Mouse (Mus musculus) left cerebral cortex, adult 2 months (tissue): Measurements from ENCODE around the gene Lrrk1. TPM values are rescaled to one million over a fixed set of nuclear protein-coding genes. Genes with fewer than 3 reads are reported as not detected.

Experiments used
- DNase-seq, 2 experiments: peaks; one replicate each; pipeline ENCODE4 v3.0.0; 2021 to 2022; ENCODE audit warnings: low spot score in 2 of 2, mixed read lengths in 1 of 2; ENCODE audit errors: extremely low spot score in 1 of 2
- H3K27ac ChIP-seq: fragments of 200-600 bp; 2 replicates; pipeline ENCODE4 v1.8.1; 2022
- H3K4me3 ChIP-seq: fragments of 200-600 bp; 2 replicates; pipeline ENCODE4 v1.8.1; 2022
- CTCF ChIP-seq: fragments of 200-600 bp; IDR thresholded peaks from 2 replicates; pipeline ENCODE4 v1.8.1; 2022; ENCODE audit warnings: antibody characterized with exemption, mild to moderate bottlenecking, moderate library complexity
- intact Hi-C: fragments of 180-260 bp; cut with DNase I; formaldehyde crosslinking; loops from one replicate; pipeline ENCODE4 v1.15.1; 2025
- total RNA-seq, 2 experiments: library from RNA; stranded (reverse); gene quantifications; 2 replicates each; pipeline ENCODE4 v1.2.3; 2021

Gene Lrrk1
- total RNA-seq, 2 experiments from 2014 or later, result 4.4 TPM

DNA sequence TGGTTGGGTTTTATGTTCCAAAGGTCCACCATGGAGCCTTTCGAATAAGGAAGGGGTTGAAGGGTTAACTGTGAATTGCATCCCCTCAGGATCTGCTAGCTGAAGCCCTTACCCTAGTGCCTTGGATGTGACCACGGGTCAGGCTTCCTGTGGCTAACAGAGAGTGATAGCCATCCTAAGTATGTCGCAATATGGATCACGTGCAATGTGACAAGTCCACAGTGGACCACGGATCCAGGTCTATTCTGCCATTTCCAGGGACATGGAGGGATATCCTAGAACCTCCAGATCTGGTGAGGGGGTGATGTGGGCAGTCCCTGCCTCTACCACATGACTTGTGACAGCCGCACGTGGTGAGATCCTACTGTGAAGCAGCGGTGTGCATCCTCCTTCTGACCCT, 133.2 kb downstream of the Lrrk1 start:
- intact Hi-C loops, result no loop called here
- no peak for TF ChIP-seq CTCF
- no peak for DNase-seq
- Histone ChIP-seq H3K27ac (no peak overlapping the region), H3K4me3 (no peak overlapping the region)

GRCm38 (mm10) chr7:66253975-66254651, 134.0 kb downstream of the Lrrk1 start:
- intact Hi-C loops, result no loop called here
- TF ChIP-seq CTCF, result no peak
- H3K4me3 ChIP-seq, result no peak overlapping the region
- DNase-seq, result no peak
- H3K27ac ChIP-seq, result no peak overlapping the region

DNA sequence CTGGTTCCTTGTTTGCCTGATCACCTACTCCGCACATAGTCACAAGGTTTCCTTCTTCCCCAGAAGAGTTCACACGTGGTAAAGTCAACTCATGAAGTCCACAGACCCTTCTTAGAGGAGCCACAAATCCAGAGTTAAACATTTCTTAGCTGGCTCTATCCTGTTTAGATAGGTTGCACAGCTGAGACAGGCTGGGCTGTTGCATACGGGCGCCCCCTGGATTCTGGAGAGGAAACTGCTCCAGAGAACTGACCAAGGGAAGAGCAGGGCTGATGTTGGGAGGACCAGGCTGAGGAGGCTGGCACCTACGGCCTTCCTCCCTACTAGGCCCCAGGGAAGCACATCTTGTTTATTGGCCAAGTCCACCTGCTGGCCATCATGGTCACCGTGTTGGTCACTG, 138.1 kb downstream of the Lrrk1 start:
- peak; percentile 70 to 75 for DNase-seq
- intact Hi-C loops, result no loop called here
- Histone ChIP-seq H3K27ac (no peak overlapping the region), H3K4me3 (no peak overlapping the region)
- TF ChIP-seq CTCF, result peak; percentile 90

GRCm38 (mm10) chr7:66249426-66249825, 138.7 kb downstream of the Lrrk1 start:
- Histone ChIP-seq H3K27ac (no peak overlapping the region), H3K4me3 (no peak overlapping the region)
- intact Hi-C loops, result loop anchor here (2.0 kb wide), 1 partner anchor 141 kb away; the partner anchor contains the start of gene Chsy1
- DNase-seq, result no peak
- no peak for TF ChIP-seq CTCF

GRCm38 (mm10) chr7:66249020-66249419, 139.1 kb downstream of the Lrrk1 start:
- Histone ChIP-seq H3K27ac (peak overlapping the region; percentile 40; the same call in 1 of the 2 replicates), H3K4me3 (no peak overlapping the region)
- DNase-seq, result no peak
- intact Hi-C loops, result loop anchor here (2.0 kb wide), 1 partner anchor 140 kb away; the partner anchor contains the start of gene Chsy1
- no peak for TF ChIP-seq CTCF

- intact Hi-C loops, result loop anchor here (2.0 kb wide), 1 partner anchor 139 kb away; the partner anchor contains the start of gene Chsy1
- H3K4me3 ChIP-seq, result no peak overlapping the region
- TF ChIP-seq CTCF, result no peak
- DNase-seq, result no peak
- peak overlapping the region; percentile 40; the same call in 1 of the 2 replicates for H3K27ac ChIP-seq
Observed at GRCm38 (mm10) chr7:66248270-66248669, 139.9 kb downstream of the Lrrk1 start.

DNA sequence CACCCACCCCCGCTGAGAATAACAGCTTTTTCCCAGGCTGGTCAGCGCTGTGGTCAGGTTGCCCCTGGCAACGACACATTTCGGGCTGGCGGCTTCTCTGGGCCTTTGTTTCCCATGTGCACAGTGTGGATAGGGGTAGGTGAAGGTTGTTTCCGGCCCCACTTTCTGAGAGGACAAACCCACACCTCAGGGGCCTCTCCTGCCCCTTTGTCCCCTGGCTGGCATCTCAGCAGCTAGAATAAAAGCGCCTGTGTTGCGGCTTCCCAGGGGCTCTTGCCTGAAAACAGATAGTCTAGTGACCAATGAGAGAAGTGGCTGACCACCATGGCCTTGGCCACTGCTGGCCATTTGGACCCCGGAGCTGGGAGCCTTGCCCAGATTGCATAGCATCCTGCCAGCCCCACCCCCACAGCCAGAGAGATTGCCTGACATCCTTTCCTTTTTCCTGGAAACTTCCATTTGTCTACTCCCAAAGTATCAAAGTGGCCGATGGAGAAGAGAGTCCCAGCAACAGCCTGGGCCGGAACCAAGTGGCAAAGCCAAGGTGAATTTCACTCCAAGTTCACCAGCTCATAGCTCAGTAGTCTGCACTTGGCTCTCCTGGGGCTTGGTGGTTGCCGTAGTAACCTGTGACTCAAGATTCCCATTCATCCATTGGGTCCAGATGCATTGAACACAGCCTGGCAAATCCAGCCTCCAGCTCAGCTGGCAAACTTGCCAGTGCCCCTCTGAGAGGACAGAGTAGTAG, 140.7 kb downstream of the Lrrk1 start:
- Histone ChIP-seq H3K4me3 (no peak overlapping the region), H3K27ac (no peak overlapping the region; the same call in none of the 2 replicates)
- intact Hi-C loops, result loop anchor here (2.0 kb wide), 1 partner anchor 139 kb away; the partner anchor contains the start of gene Chsy1
- DNase-seq, result peak; percentile 44 to 66
- TF ChIP-seq CTCF, result no peak

DNA sequence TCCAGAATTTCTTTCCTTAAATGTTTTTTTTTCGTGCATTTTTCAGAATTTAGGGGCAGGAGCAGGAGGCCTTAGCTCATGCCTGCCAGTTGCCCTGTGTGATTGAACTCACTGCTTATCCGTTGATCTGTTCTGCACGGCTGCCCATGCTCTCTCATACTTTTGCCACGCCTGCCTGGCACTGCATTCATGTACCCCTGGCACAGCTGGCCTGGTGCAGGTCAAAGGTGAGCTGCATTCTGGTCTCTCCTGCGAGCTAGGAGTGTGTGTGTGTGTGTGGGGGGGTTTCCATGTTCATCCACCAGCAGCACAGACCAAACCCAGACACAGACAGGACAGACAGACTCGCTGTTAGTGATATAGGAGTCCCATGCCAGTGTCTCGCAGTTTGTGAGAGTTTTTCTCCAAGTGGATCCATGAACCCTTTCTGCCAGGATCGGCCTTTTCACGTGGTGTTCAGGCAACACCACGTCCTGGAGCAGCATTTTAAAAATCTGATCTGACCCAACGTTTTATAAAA, 141.4 kb downstream of the Lrrk1 start:
- no peak for TF ChIP-seq CTCF
- Histone ChIP-seq H3K27ac (no peak overlapping the region), H3K4me3 (no peak overlapping the region)
- DNase-seq, result no peak
- intact Hi-C loops, result no loop called here

DNA sequence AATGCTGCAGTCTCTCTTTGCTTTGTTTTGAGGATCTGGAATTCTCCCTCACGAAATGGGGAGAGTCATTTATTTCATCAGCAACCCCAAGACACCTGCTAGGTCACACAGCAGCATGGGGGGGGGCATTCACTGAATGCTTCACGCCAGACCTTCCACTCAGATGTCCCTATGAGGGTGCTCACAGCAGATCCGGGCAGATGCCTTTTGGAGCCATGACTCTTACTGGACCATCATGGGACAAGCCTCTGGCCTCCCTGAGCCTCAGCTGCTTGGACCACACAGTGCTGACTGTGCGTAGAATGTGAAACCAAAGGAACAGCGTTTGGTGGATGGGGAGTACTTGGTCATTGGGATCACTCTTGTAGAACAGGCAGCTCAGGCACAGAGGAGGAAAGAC, 142.5 kb downstream of the Lrrk1 start:
- Histone ChIP-seq H3K4me3 (no peak overlapping the region), H3K27ac (no peak overlapping the region)
- intact Hi-C loops, result no loop called here
- DNase-seq, result no peak
- no peak for TF ChIP-seq CTCF

- DNase-seq, result no peak
- Histone ChIP-seq H3K27ac (no peak overlapping the region), H3K4me3 (no peak overlapping the region)
- intact Hi-C loops, result no loop called here
- TF ChIP-seq CTCF, result no peak
Observed at GRCm38 (mm10) chr7:66243766-66244325, 144.3 kb downstream of the Lrrk1 start.

GRCm38 (mm10) chr7:66241855-66242412, 146.2 kb downstream of the Lrrk1 start:
- intact Hi-C loops, result no loop called here
- H3K4me3 ChIP-seq, result no peak overlapping the region
- no peak for DNase-seq

More at GRCm38 (mm10) chr7:66241855-66242412, 146.2 kb downstream of the Lrrk1 start:
- TF ChIP-seq CTCF, result no peak
- H3K27ac ChIP-seq, result no peak overlapping the region
